Mouse (Mus musculus) forebrain, embryonic 11.5 days (tissue): ENCODE data around the gene Hmcn2. TPM values are rescaled to one million over a fixed set of nuclear protein-coding genes. Genes with fewer than 3 reads are reported as not detected.

Source experiments
- ATAC-seq: fragments of 200-750 bp; cut with Nextera tagmentation; replicated peaks from 2 replicates; pipeline ENCODE4 v1.8.0; 2017; ENCODE audit warnings: moderate TSS enrichment; ENCODE audit not compliant: low FRiP score
- DNase-seq: peaks from one replicate; pipeline ENCODE4 v3.0.0-alpha.2; 2017; ENCODE audit warnings: low spot score
- H3K27ac ChIP-seq: fragments of 300-500 bp; sonication (generic); 2 replicates; pipeline ENCODE4 v1.5.1; 2014; ENCODE audit warnings: low read depth, low read length
- H3K27me3 ChIP-seq: fragments of 300-500 bp; sonication (generic); 2 replicates; pipeline ENCODE4 v1.6.1; 2014; ENCODE audit warnings: mild to moderate bottlenecking, low read length, mixed read lengths; ENCODE audit not compliant: control insufficient read depth, insufficient read depth
- H3K36me3 ChIP-seq: fragments of 300-500 bp; sonication (generic); 2 replicates; pipeline ENCODE4 v1.6.1; 2014; ENCODE audit warnings: mild to moderate bottlenecking, low read length, moderate library complexity, mixed read lengths; ENCODE audit not compliant: control insufficient read depth, insufficient read depth
- H3K4me1 ChIP-seq: fragments of 300-500 bp; sonication (generic); replicated peaks from 2 replicates; pipeline ENCODE4 v1.6.1; 2014; ENCODE audit warnings: low read length, mixed read lengths; ENCODE audit not compliant: control insufficient read depth, insufficient read depth
- H3K4me2 ChIP-seq: fragments of 300-500 bp; sonication (generic); 2 replicates; pipeline ENCODE4 v1.6.1; 2014; ENCODE audit warnings: low read depth, mild to moderate bottlenecking, low read length, moderate library complexity, mixed read lengths; ENCODE audit not compliant: severe bottlenecking
- H3K4me3 ChIP-seq: fragments of 300-500 bp; sonication (generic); 2 replicates; pipeline ENCODE4 v1.5.1; 2014; ENCODE audit warnings: low read depth, low read length
- H3K9ac ChIP-seq: fragments of 300-500 bp; sonication (generic); 2 replicates; pipeline ENCODE4 v1.6.1; 2014; ENCODE audit warnings: low read length
- H3K9me3 ChIP-seq: fragments of 300-500 bp; sonication (generic); 2 replicates; pipeline ENCODE4 v1.6.1; 2016; ENCODE audit warnings: low read length, mixed read lengths; ENCODE audit not compliant: control insufficient read depth
- WGBS: fragments of 180-500 bp; shearing (Covaris S2); extraction: QIAGEN DNeasy Blood & Tissue Kit; methylation state at CpG from one replicate; pipeline ENCODE4 v1.1.7; 2014; 5-methylcytosine and 5-hydroxymethylcytosine counted together
- polyA plus RNA-seq: library from polyadenylated mRNA; unstranded; fragments of >200 nt; fragmentation: Nextera tagmentation; extraction: Ambion mirVana; gene quantifications from 2 replicates; pipeline ENCODE4 v1.2.1, GENCODE M21; 2014

Hmcn2 gene
- polyA plus RNA-seq, 1 experiment from 2014 or later = 0.09 TPM

DNA sequence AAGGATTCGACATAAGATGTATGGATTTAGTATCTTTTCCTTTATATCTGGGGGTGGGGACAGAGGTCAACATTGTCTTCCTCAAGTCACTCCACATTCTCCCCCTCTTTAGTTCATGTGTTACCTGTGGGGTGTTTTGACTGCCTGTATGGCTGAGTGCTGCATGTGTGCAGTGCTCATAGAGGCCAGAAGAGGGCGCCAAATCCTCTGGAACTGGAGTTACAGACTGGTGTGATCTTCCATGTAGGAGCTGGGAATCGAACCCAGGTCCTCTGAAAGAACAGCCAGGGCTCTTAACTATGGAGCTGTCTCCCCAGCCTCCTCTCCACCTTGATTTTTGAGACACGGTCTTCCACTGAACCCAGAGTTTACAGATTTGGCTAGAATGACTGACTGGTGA lies 159.7 kb downstream of the Hmcn2 start:
- Histone ChIP-seq H3K4me3 (no peak overlapping the region), H3K36me3 (no peaks in the 10 kb centered on the region), H3K4me2 (no peak overlapping the region), H3K9me3 (no peaks in the 10 kb centered on the region), H3K27me3 (peaks cover 30% of the 10 kb centered on the region), H3K4me1 (peaks cover 8% of the 10 kb centered on the region), H3K9ac (no peak overlapping the region), H3K27ac (no peak overlapping the region)
- ATAC-seq (no peak), DNase-seq (no peak)
- WGBS = 70% methylated on average over 4 of the region's 4 CpGs

DNA sequence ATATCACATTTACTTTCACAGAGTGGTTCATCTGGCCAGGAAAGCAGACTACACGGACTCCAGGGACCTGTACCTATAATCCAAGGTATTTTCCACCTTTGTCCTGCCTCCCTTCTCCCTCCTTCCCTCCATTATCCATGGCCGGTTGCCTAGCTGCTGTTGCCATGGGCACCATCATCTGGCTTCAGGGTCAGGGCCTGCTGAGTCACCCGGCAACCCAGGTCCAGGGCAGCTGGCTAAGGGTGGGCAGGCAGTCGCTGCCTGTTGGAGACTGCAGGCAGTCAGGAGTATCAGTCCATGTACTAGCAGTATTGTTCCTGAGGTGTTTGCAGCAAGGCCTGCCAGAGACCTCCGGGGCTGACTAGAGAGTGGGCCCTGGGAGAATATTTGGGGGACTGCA lies 160.5 kb downstream of the Hmcn2 start:
- Histone ChIP-seq H3K9me3 (no peaks in the 10 kb centered on the region), H3K4me2 (no peak overlapping the region), H3K9ac (no peak overlapping the region), H3K27me3 (peaks cover 24% of the 10 kb centered on the region), H3K4me3 (no peak overlapping the region), H3K27ac (no peak overlapping the region), H3K4me1 (peaks cover 8% of the 10 kb centered on the region), H3K36me3 (no peaks in the 10 kb centered on the region)
- no peak for DNase-seq
- WGBS = 53% methylated on average over 5 of the region's 5 CpGs
- ATAC-seq = no peak

DNA sequence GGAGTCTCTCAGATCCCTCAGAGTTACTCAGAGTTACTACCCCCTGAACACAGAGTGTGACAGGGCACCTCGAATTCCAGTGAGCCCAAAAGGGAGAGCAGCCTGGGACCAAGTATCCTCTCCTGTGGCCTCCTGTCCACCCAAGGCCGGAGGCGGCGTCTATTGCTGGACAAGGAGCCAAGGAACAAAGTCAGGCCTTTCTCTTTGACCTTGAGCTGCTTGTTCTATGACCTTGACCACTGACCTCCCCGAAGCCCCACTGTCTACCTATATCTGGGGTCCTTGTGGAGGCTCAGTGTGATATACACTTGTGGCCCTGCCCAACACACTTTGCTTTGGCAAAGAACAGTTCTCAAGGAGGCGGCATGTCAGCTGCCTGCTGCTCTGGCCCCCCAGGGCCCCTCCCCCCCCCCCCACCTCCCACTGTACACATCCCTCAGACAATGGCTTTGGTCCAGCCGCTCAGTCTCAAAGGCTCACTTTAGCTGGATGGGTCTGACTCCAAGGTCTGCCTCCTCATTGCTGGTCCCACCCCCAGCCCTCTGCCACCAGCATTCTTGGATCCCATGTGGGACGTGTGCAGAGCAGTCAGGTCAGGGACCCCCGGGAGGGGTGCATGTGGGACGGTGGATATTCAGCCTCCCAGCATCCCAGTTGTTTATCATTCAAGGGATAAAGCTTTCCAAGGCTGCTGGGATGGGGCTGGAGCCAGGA lies 162.0 kb downstream of the Hmcn2 start:
- H3K4me2 ChIP-seq = no peak overlapping the region
- no peaks in the 10 kb centered on the region; the same call in 1 of the 2 replicates for H3K4me1 ChIP-seq
- no peaks in the 10 kb centered on the region for H3K9me3 ChIP-seq
- no peak overlapping the region for H3K9ac ChIP-seq
- DNase-seq (no peak), ATAC-seq (no peak)
- peaks cover 10% of the 10 kb centered on the region for H3K27me3 ChIP-seq
- no peaks in the 10 kb centered on the region for H3K36me3 ChIP-seq
- 66% methylated on average over 10 of the region's 10 CpGs for WGBS
- H3K27ac ChIP-seq = no peak overlapping the region
- no peak overlapping the region for H3K4me3 ChIP-seq

DNA sequence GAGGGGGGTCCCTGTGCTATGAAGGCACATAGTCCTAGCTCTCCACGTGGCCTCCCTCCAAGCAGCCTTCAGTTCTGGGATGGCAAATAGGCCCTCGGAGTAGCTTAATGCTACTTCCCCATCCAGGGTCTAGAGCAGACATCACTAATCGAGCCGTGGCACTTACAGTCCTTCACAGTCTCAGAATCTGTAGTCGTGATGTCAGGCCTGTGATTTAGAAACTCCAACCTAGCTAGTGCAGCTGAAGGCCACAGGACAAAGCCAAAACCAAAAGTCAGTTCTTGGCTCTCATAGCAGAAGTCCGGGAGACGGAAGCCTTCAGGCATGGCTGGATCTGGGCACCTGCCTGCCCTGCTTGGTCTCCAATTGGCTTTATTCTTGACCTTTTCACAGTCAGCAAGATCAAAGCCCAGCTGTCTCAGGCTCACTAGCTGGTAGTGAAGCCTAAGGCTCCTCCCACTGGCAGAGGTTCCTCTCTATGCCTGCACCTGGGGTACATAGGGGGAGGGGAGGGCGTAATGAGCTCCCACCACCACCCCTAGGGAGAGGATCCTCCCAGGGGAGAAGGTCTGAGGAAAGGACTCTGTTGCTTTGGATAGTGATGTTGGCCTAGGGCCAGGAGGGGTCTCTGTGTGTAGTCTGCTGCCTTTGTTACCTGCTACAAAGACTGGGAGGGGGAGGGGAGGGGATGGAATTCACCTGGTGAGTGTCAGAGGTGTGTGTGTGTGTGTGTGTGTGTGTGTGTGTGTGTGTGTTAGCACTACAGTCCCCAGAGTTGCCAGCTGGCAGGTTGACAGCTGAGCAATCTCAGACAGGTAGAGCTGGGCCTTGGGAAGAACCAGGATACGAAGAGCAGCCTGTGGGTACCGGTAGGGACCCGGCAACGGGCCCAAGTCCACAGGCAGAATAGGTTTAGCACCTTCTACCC lies 163.3 kb downstream of the Hmcn2 start:
- H3K36me3 ChIP-seq = no peaks in the 10 kb centered on the region
- H3K9me3 ChIP-seq = no peaks in the 10 kb centered on the region
- no peak overlapping the region for H3K9ac ChIP-seq
- WGBS = 70% methylated on average over 12 of the region's 12 CpGs
- no peak overlapping the region for H3K4me3 ChIP-seq
- H3K27ac ChIP-seq = no peak overlapping the region
- no peak overlapping the region for H3K4me2 ChIP-seq
- no peaks in the 10 kb centered on the region; the same call in 1 of the 2 replicates for H3K27me3 ChIP-seq
- DNase-seq (no peak), ATAC-seq (no peak)
- H3K4me1 ChIP-seq = no peaks in the 10 kb centered on the region; the same call in 1 of the 2 replicates

DNA sequence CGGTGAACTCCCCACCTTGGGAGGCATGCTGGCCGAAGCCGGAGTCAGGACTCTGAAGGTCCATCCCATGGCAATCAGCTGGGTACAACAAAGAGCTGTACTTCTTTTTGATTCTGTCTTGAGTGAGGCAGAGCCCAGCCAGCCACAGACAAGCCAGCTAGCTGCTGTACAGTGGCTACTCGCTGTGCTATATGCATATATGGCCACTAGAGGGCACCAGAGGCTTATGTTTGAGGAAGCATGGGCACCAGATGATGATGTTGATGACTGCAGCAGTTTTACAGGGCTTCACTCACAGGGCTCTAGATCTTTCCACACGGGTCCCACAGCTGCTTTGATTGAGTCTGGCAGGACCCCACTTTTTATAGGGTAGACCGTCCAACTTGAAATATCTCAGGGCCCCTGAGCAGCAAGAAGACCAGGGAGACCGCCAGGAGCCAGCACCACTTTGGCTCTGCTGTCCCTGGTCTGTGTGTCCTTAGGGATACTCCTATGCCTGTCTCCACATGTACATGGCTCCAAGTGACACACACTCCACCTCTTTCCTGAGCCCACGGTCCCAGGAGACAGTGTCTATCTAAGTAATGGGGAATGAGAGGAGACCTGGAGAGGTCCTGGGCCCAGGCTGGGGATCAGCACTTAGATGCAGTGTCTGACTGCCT lies 168.8 kb downstream of the Hmcn2 start:
- ATAC-seq (peak; percentile 63), DNase-seq (peak; percentile 90)
- Histone ChIP-seq H3K36me3 (no peaks in the 10 kb centered on the region), H3K4me1 (0 out of 2 replicates have a peak, but pooled peaks cover 2% of the 10 kb centered on the region), H3K27ac (no peak overlapping the region), H3K9ac (no peak overlapping the region), H3K9me3 (no peaks in the 10 kb centered on the region), H3K27me3 (peaks cover 26% of the 10 kb centered on the region), H3K4me3 (no peak overlapping the region), H3K4me2 (no peak overlapping the region)
- 37% methylated on average over 8 of the region's 8 CpGs for whole genome bisulfite sequencing

DNA sequence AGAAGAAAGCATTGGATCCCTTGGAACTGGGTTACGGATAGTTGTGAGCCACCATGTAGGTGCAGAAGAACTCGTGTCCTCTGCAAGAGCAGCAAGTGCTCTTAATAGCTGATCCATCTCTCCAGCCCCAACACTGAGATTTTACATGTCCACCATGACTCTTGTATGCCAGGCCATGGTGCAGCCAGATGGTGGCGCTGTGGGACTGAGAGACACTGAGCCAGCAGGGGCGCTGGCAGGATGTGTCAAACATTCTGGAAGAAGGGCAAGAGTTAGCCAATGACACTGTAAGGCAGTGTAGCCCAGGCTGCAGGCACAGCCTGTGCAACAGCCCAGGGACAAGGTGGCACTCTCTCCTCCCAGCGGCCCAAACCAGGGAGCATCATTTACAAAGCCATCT lies 170.0 kb downstream of the Hmcn2 start:
- no peak overlapping the region for H3K27ac ChIP-seq
- H3K9me3 ChIP-seq = no peaks in the 10 kb centered on the region
- H3K9ac ChIP-seq = no peak overlapping the region
- DNase-seq = peak; percentile 93
- no peak overlapping the region for H3K4me2 ChIP-seq
- no peak overlapping the region for H3K4me3 ChIP-seq
- peaks cover 34% of the 10 kb centered on the region for H3K27me3 ChIP-seq
- WGBS = 22% methylated on average over 5 of the region's 5 CpGs
- peak; percentile 51; the same call in 1 of the 2 replicates for ATAC-seq
- no peaks in the 10 kb centered on the region for H3K36me3 ChIP-seq
- H3K4me1 ChIP-seq = 0 out of 2 replicates have a peak, but pooled peaks cover 2% of the 10 kb centered on the region

DNA sequence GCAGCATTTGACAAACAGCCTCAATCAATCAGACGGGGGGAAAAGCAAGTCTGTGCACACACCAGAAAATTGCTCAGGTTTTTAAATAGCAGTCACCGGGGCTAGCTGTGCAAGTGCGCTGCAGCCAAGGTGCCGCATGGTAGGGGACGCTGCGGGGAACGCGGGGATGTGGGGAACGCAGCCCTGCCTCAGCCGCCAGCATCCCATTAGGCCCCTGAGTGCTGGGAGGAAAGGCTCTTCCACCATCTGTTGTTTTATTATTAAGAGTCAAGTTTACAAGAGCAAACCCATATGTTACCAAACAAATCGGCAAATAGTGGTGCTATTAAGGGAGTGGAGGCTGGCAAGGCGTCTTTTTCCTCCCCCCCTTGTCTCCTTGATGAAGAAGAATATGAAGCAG lies 175.0 kb downstream of the Hmcn2 start:
- no peak overlapping the region for H3K4me3 ChIP-seq
- no peaks in the 10 kb centered on the region for H3K36me3 ChIP-seq
- peaks cover 9% of the 10 kb centered on the region for H3K4me1 ChIP-seq
- H3K9me3 ChIP-seq = no peaks in the 10 kb centered on the region; the same call in 1 of the 2 replicates
- peaks cover 59% of the 10 kb centered on the region for H3K27me3 ChIP-seq
- no peak overlapping the region for H3K4me2 ChIP-seq
- H3K9ac ChIP-seq = no peak overlapping the region
- DNase-seq (no peak), ATAC-seq (no peak)
- 40% methylated on average over 12 of the region's 12 CpGs for WGBS
- no peak overlapping the region for H3K27ac ChIP-seq

DNA sequence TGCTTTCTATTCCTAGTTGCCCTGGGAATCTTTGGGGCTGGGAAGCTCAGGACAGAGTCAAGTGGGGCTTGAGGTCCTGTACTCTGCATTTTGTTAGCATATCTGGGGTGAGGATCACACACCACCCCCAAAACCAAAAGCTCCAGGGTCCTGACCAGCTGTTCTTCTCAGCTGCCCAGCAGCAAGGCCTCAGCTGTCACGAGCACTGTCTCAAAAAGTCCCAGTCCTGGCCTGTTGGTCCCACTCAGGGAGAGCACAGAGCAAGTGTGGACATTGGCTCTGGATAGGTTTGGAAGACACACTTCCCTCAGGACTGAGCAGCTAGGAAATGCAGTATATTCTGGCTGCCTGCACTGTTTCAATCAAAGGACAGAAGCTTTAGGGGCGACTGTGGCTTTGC lies 176.3 kb downstream of the Hmcn2 start:
- ATAC-seq = no peak
- Histone ChIP-seq H3K9ac (no peak overlapping the region), H3K36me3 (no peaks in the 10 kb centered on the region), H3K27ac (no peak overlapping the region), H3K4me3 (no peak overlapping the region), H3K9me3 (no peaks in the 10 kb centered on the region; the same call in 1 of the 2 replicates), H3K4me1 (peaks cover 19% of the 10 kb centered on the region), H3K27me3 (peaks cover 57% of the 10 kb centered on the region), H3K4me2 (no peak overlapping the region)
- no peak for DNase-seq
- 86% methylated on average over 2 of the region's 2 CpGs for WGBS
